Mouse (Mus musculus): ENCODE measurements around the gene P2ry13.

The P2ry13 gene

DNA sequence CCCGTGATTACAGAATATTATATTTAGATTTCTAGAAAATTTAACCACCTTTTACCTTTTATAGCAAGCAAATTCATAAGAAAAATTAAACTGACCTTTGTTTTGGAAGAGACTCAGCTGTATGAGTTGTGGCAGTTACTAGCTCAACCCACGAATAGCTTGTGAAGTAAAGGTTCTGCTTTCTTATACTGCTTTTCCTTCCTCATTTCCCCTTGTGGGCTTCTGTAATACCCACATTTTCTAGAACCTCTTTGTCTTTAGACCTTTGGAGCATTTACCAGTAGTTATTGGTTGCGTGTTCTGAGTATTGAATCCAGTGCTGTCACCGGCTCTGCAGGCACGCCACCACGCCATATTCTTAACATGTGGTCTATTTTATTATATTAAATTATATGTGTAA is at the start of gene P2ry13:
Gene P2ry13 (minus strand): TSS at position 156 of the 400 bp plus-strand sequence.
- DNase-seq (ENCODE audit: low spot score in 2 of 2), result no peak

GRCm38 (mm10) chr3:59257740-59258664 is 47.3 kb upstream of the P2ry13 start:
- DNase-seq (ENCODE audit: low spot score in 2 of 2), result no peak

- no peak for DNase-seq (ENCODE audit: low spot score in 2 of 2)
Observed at GRCm38 (mm10) chr3:59250454-59250853, 39.8 kb upstream of the P2ry13 start.

DNA sequence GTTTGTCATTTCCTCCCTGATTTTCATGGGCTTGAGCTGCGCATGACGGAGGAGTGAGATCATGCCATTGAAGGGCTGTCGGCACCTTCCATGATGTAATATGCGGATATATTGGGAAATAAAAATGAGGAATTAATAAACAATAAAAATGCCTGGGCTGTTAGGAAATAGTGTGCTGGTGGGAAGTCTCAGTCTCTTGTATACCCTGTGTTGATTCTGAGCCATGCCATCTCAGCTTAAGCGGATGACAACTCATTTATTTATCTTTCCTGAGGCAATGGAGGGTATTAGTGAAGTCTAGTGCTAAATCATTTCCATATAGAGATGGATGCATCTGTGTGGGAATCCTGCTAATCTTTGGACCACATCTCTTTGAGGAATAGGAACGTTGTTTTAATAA is 37.3 kb upstream of the P2ry13 start:
- DNase-seq (ENCODE audit: low spot score in 2 of 2), result no peak

DNA sequence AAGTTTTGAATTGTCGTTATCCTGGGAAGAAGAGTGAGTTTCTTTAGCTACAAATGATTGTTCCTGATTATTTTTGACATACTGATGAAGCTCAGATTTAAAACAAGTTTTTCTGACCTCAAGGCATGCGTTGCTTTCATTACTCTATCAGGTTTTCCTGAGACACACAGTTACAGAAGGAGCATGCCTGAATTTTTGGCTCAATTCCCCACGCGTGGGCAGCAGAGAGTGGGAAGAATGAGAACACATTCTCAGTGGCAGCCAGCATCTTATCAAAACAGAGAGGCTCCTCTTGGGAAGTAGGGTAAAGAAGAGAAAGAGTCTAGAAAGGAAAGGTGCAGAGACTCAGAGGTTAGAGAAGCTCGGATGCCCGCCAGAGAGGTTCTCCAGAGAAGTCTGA is 32.7 kb upstream of the P2ry13 start:
- peak; percentile 49 to 60 for DNase-seq (ENCODE audit: low spot score in 2 of 2)

- no peak for DNase-seq (ENCODE audit: low spot score in 2 of 2)
Observed at GRCm38 (mm10) chr3:59234878-59235277, 24.2 kb upstream of the P2ry13 start.

- no peak for DNase-seq (ENCODE audit: low spot score in 2 of 2)
Observed at GRCm38 (mm10) chr3:59230912-59231311, 20.2 kb upstream of the P2ry13 start.

- DNase-seq (ENCODE audit: low spot score in 2 of 2), result no peak
Observed at GRCm38 (mm10) chr3:59228730-59229551, 18.3 kb upstream of the P2ry13 start.

DNA sequence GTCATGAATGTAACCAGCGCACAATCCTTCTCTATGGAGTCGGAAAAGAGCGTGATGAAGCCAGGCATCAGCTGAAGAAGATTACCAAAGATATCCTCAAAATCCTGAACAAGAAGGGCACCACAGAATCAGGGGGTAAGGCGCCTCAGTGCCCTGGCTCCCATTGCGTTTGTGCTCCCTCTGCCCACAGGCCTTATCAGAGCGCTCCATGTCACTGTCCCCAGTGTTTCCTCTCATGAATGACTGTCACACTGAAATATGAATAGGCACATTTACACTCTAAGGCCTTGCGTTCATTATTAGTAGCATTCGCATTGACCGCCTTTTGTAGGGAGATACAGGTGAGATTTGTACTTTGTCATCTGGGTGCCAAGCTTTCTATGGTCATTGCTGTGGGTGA is 17.0 kb upstream of the P2ry13 start:
- DNase-seq (ENCODE audit: low spot score in 2 of 2), result no peak

DNA sequence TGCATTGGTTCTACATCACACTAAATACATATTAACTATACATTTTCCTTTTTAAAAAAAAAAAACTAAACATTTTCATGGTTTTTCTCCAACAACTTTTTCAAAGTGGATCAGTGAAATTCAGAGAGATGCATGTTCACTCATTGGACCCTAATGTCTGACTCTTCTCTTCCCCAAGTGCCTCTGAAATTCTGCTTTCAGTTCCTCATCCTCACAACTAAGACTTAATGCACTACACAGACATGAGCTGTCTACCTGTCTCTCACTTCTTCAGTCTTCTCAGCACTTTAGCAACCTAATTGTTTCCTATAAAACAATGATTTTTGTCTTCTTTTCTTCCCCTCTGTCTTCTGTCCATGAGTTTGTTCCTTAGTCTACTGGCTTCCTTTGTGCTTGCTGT is 14.7 kb upstream of the P2ry13 start:
- no peak for DNase-seq (ENCODE audit: low spot score in 2 of 2)

GRCm38 (mm10) chr3:59222303-59222702 is 11.6 kb upstream of the P2ry13 start:
- no peak for DNase-seq (ENCODE audit: low spot score in 2 of 2)

DNA sequence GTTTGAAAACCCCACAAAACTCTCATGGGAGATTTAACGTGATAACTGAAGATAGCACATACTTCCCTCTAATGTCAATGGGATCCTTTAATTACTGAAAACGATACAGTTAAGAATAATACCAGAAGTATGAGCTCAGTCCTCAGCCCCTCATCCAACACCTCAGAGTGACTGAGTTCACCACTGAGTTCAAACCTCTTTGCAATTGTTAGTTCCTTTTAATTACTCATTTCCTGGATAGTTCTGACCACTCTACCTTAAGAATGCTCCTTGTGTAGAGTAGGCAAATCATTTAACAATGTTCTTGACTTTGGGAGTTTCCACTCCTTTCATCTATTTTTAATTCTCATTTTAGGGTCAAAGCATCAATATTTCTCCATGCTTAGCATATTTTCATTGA is 8.6 kb upstream of the P2ry13 start:
- no peak for DNase-seq (ENCODE audit: low spot score in 2 of 2)

DNA sequence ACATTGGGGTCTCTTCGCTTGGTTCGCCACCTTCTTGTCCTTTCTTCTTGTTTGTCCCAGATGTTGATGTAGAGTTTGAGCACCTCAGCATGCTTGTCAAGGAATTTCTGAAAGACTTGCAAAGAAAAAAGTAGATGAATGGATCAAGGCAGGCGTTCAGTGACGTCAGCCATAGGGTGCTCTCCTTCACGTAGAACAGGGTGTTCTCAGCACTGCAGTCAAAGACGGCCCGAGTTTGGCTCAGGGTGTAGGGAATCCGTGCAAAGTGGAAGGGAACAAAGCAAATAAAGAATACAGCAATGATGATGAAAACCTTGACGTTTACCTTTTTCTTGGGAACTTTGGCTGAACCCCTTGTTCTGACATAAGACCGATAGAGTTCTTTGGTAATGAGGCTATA is 6.5 kb upstream of the P2ry13 start:
- DNase-seq (ENCODE audit: low spot score in 2 of 2), result no peak

GRCm38 (mm10) chr3:59212404-59212803 is 1.7 kb upstream of the P2ry13 start:
- no peak for DNase-seq (ENCODE audit: low spot score in 2 of 2)

- no peak for DNase-seq (ENCODE audit: low spot score in 2 of 2)
Observed at GRCm38 (mm10) chr3:59211784-59212183, 1.1 kb upstream of the P2ry13 start.

DNA sequence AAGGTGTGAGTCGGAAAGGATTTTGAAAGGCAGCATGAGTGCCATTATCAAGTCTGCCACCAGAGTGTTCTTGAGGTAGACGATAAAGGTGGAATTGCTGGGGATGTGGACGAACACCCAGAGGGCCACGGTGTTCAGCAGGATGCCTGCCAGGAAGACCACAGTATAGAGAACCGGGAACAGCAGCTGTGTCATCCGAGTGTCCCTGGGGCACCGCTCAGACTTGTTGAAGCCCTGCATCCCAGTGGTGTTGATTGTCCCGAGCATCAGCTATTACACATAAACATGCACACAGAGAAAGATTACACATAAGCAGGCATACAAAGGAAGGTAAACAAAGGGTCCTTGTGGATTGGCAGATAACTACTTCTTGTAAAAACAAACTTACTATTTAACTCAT is 593 bp downstream of the P2ry13 start:
- no peak for DNase-seq (ENCODE audit: low spot score in 2 of 2)

- DNase-seq (ENCODE audit: low spot score in 2 of 2), result no peak
Observed at GRCm38 (mm10) chr3:59208650-59209548, 1.8 kb downstream of the P2ry13 start.

DNA sequence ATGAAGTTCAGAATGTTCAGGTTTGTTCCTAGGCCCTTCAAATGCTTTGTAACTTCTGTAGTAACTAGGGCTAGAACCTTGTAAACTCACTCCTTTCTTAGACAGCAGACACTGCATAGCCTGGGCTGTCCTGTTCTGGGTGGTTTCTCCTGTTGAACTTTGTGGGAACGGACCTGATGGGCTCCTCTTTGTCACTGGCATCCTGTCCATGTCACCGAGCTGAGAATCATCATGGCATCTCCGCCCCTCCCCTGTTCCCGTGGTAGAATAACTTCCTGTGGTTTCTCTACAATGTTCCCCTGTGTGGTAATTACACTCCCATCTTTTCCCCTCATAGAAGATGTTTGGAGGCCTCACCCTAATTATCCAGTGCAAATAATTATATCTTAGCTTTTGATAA is 4.7 kb downstream of the P2ry13 start:
- DNase-seq (ENCODE audit: low spot score in 2 of 2), result no peak

DNA sequence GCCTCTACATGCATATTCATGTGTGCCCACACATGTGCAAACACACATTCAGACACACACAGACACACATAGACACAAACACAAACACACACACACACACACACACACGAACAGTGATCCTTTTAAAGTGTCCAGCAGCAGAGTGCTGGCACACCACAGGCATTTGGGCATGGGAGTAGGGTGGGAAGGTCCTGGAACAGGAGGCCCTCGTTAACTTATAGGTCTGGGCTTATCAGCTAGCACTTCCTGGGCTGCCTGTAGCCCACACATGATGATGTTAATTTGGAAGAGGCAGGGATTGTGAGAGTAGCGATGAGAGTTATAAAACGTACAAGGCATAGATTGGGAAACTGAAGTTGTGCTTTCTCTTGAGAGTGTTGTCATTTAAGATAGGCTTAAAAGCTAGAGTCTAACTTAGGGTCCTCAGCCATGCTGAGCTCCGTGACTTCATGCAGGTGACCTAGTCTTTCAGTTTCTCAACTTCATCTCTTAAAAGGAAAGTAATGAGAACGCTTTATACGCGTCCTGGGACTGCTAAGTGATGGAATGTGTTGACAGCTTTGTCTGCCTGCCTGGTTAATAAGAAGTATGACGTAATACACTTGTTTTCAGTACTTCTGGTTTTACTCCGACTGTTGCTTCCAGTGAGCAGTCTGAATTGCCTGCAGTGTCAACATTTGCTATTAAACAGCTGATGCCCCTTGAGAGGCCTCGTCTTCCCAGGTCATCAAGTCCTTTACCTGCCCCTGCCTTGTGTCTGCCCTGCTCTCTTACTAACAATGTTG is 5.8 kb downstream of the P2ry13 start:
- no peak for DNase-seq (ENCODE audit: low spot score in 2 of 2)

GRCm38 (mm10) chr3:59203802-59204520 is 6.7 kb downstream of the P2ry13 start:
- DNase-seq (ENCODE audit: low spot score in 2 of 2), result no peak

All from frontal cortex, postnatal 25 days (tissue).